Mouse (Mus musculus): ENCODE results near the gene Tsku. TPM values are rescaled to one million over a fixed set of nuclear protein-coding genes. Genes with fewer than 3 reads are reported as not detected.
A peak's percentile ranks its signal among the peaks of the same experiment; 100 is the strongest.

The Tsku gene
- polyA plus RNA-seq (2016; fragmentation: Nextera tagmentation; extraction: Ambion mirVana), result 6.3 and 7.0 TPM in 2 replicates

- peak within 1 kb of the TSS; percentile 86 for H3K4me2 ChIP-seq
- peak within 1 kb of the TSS; percentile 76 for H3K27ac ChIP-seq (ENCODE audit: poor library complexity, severe bottlenecking)
- no peaks in the 10 kb centered on the region for H3K27me3 ChIP-seq (replicated peaks)
- no peaks in the 10 kb centered on the region for H3K36me3 ChIP-seq
- peaks cover 4% of the 10 kb centered on the region; the same call in 1 of the 2 replicates for H3K9me3 ChIP-seq (replicated peaks)
- WGBS, result under 1% methylated on average over 52 of the region's 52 CpGs
- peak; percentile 89 for ATAC-seq (ENCODE audit: insufficient number of reproducible peaks, low FRiP score)
- H3K9ac ChIP-seq, result peak within 1 kb of the TSS; percentile 83
- peak within 1 kb of the TSS; percentile 82 for H3K4me3 ChIP-seq
- peaks cover 31% of the 10 kb centered on the region for H3K4me1 ChIP-seq (replicated peaks)
Measured at GRCm38 (mm10) chr7:98361063-98361652, at the start of gene Tsku. Gene Tsku (minus strand): TSS chr7:98361328.

GRCm38 (mm10) chr7:98407615-98408014, 46.5 kb upstream of the Tsku start:
- WGBS, result 74% methylated on average over 5 of the region's 5 CpGs
- H3K27ac ChIP-seq (ENCODE audit: poor library complexity, severe bottlenecking), result no peak overlapping the region
- ATAC-seq (ENCODE audit: insufficient number of reproducible peaks, low FRiP score), result no peak

GRCm38 (mm10) chr7:98403996-98404395, 42.9 kb upstream of the Tsku start:
- no peak for ATAC-seq (ENCODE audit: insufficient number of reproducible peaks, low FRiP score)
- Histone ChIP-seq H3K4me3 (no peak overlapping the region), H3K27me3 (replicated peaks) (no peaks in the 10 kb centered on the region), H3K9ac (no peak overlapping the region), H3K9me3 (replicated peaks) (0 out of 2 replicates have a peak, but pooled peaks cover 3% of the 10 kb centered on the region), H3K4me1 (replicated peaks) (no peaks in the 10 kb centered on the region; the same call in 1 of the 2 replicates), H3K4me2 (no peak overlapping the region), H3K36me3 (no peaks in the 10 kb centered on the region), H3K27ac (ENCODE audit: poor library complexity, severe bottlenecking) (no peak overlapping the region)
- 67% methylated on average over 4 of the region's 4 CpGs for WGBS

More at GRCm38 (mm10) chr7:98407615-98408014, 46.5 kb upstream of the Tsku start:
- no peak overlapping the region for H3K4me3 ChIP-seq
- H3K27me3 ChIP-seq (replicated peaks), result no peaks in the 10 kb centered on the region
- H3K9ac ChIP-seq, result no peak overlapping the region
- H3K4me1 ChIP-seq (replicated peaks), result no peaks in the 10 kb centered on the region; the same call in 1 of the 2 replicates
- no peaks in the 10 kb centered on the region for H3K36me3 ChIP-seq
- H3K9me3 ChIP-seq (replicated peaks), result no peaks in the 10 kb centered on the region
- no peak overlapping the region for H3K4me2 ChIP-seq

- Histone ChIP-seq H3K4me2 (no peak overlapping the region), H3K27me3 (replicated peaks) (no peaks in the 10 kb centered on the region), H3K27ac (ENCODE audit: poor library complexity, severe bottlenecking) (no peak overlapping the region), H3K4me3 (no peak overlapping the region), H3K36me3 (no peaks in the 10 kb centered on the region), H3K9ac (no peak overlapping the region), H3K9me3 (replicated peaks) (0 out of 2 replicates have a peak, but pooled peaks cover 3% of the 10 kb centered on the region), H3K4me1 (replicated peaks) (no peaks in the 10 kb centered on the region; the same call in 1 of the 2 replicates)
- WGBS, result 70% methylated on average over 15 of the region's 15 CpGs
- ATAC-seq (ENCODE audit: insufficient number of reproducible peaks, low FRiP score), result no peak
Measured at GRCm38 (mm10) chr7:98402582-98403574, 41.8 kb upstream of the Tsku start.

- 0 out of 2 replicates have a peak, but pooled peaks cover 7% of the 10 kb centered on the region for H3K4me1 ChIP-seq (replicated peaks)
- H3K9ac ChIP-seq, result no peak overlapping the region
- no peak overlapping the region for H3K4me3 ChIP-seq
- no peak overlapping the region for H3K27ac ChIP-seq (ENCODE audit: poor library complexity, severe bottlenecking)
- ATAC-seq (ENCODE audit: insufficient number of reproducible peaks, low FRiP score), result no peak
- H3K4me2 ChIP-seq, result no peak overlapping the region
- H3K27me3 ChIP-seq (replicated peaks), result no peaks in the 10 kb centered on the region
- 79% methylated on average over 8 of the region's 8 CpGs for WGBS
- no peaks in the 10 kb centered on the region for H3K9me3 ChIP-seq (replicated peaks)
- no peaks in the 10 kb centered on the region for H3K36me3 ChIP-seq
Measured at GRCm38 (mm10) chr7:98392466-98393201, 31.5 kb upstream of the Tsku start.

GRCm38 (mm10) chr7:98391351-98391936, 30.3 kb upstream of the Tsku start:
- 67% methylated on average over 7 of the region's 7 CpGs for WGBS
- 0 out of 2 replicates have a peak, but pooled peaks have one; percentile 36 for ATAC-seq (ENCODE audit: insufficient number of reproducible peaks, low FRiP score)
- Histone ChIP-seq H3K4me3 (no peak overlapping the region), H3K9ac (no peak overlapping the region), H3K27ac (ENCODE audit: poor library complexity, severe bottlenecking) (no peak overlapping the region), H3K4me1 (replicated peaks) (0 out of 2 replicates have a peak, but pooled peaks cover 7% of the 10 kb centered on the region), H3K27me3 (replicated peaks) (no peaks in the 10 kb centered on the region), H3K9me3 (replicated peaks) (no peaks in the 10 kb centered on the region), H3K36me3 (no peaks in the 10 kb centered on the region), H3K4me2 (no peak overlapping the region)

- Histone ChIP-seq H3K4me3 (no peak overlapping the region), H3K9ac (no peak overlapping the region), H3K4me2 (no peak overlapping the region), H3K27ac (ENCODE audit: poor library complexity, severe bottlenecking) (no peak overlapping the region), H3K36me3 (no peaks in the 10 kb centered on the region), H3K27me3 (replicated peaks) (no peaks in the 10 kb centered on the region), H3K4me1 (replicated peaks) (0 out of 2 replicates have a peak, but pooled peaks cover 7% of the 10 kb centered on the region), H3K9me3 (replicated peaks) (no peaks in the 10 kb centered on the region)
- 80% methylated on average over 2 of the region's 2 CpGs for WGBS
- no peak for ATAC-seq (ENCODE audit: insufficient number of reproducible peaks, low FRiP score)
Measured at GRCm38 (mm10) chr7:98390486-98390885, 29.4 kb upstream of the Tsku start.

GRCm38 (mm10) chr7:98389656-98390055, 28.5 kb upstream of the Tsku start:
- Histone ChIP-seq H3K4me1 (replicated peaks) (0 out of 2 replicates have a peak, but pooled peaks cover 7% of the 10 kb centered on the region), H3K36me3 (no peaks in the 10 kb centered on the region), H3K9ac (no peak overlapping the region), H3K4me2 (no peak overlapping the region), H3K4me3 (no peak overlapping the region), H3K9me3 (replicated peaks) (no peaks in the 10 kb centered on the region), H3K27me3 (replicated peaks) (no peaks in the 10 kb centered on the region), H3K27ac (ENCODE audit: poor library complexity, severe bottlenecking) (no peak overlapping the region)
- no peak for ATAC-seq (ENCODE audit: insufficient number of reproducible peaks, low FRiP score)
- 79% methylated on average over 9 of the region's 9 CpGs for WGBS

- H3K27me3 ChIP-seq (replicated peaks), result no peaks in the 10 kb centered on the region
- no peak overlapping the region for H3K4me3 ChIP-seq
- no peak overlapping the region for H3K4me2 ChIP-seq
- H3K27ac ChIP-seq (ENCODE audit: poor library complexity, severe bottlenecking), result no peak overlapping the region
- H3K36me3 ChIP-seq, result no peaks in the 10 kb centered on the region
- no peaks in the 10 kb centered on the region for H3K9me3 ChIP-seq (replicated peaks)
- 68% methylated on average over 12 of the region's 12 CpGs for WGBS
- ATAC-seq (ENCODE audit: insufficient number of reproducible peaks, low FRiP score), result no peak
- peaks cover 10% of the 10 kb centered on the region for H3K4me1 ChIP-seq (replicated peaks)
- no peak overlapping the region for H3K9ac ChIP-seq
Measured at GRCm38 (mm10) chr7:98388881-98389501, 27.9 kb upstream of the Tsku start.

- ATAC-seq (ENCODE audit: insufficient number of reproducible peaks, low FRiP score), result no peak
- Histone ChIP-seq H3K4me1 (replicated peaks) (peaks cover 28% of the 10 kb centered on the region), H3K36me3 (no peaks in the 10 kb centered on the region), H3K27ac (ENCODE audit: poor library complexity, severe bottlenecking) (no peak overlapping the region), H3K27me3 (replicated peaks) (no peaks in the 10 kb centered on the region), H3K4me3 (no peak overlapping the region), H3K4me2 (no peak overlapping the region), H3K9ac (no peak overlapping the region), H3K9me3 (replicated peaks) (no peaks in the 10 kb centered on the region)
- 76% methylated on average over 7 of the region's 7 CpGs for WGBS
Measured at GRCm38 (mm10) chr7:98387201-98387600, 26.1 kb upstream of the Tsku start.
